Mouse (Mus musculus) hindbrain, embryonic 10.5 days (tissue): Measurements from ENCODE around the gene Chchd3. TPM values are rescaled to one million over a fixed set of nuclear protein-coding genes. Genes with fewer than 3 reads are reported as not detected.

ENCODE experiments used
- DNase-seq: peaks from one replicate; pipeline ENCODE4 v3.0.0-alpha.2; 2017; ENCODE audit warnings: low spot score
- H3K27ac ChIP-seq: fragments of 300-500 bp; sonication (generic); 2 replicates; pipeline ENCODE4 v1.5.1; 2016; ENCODE audit warnings: mild to moderate bottlenecking, moderate library complexity
- H3K27me3 ChIP-seq: fragments of 300-500 bp; sonication (generic); 2 replicates; pipeline ENCODE4 v1.6.1; 2016; ENCODE audit warnings: mild to moderate bottlenecking; ENCODE audit not compliant: poor library complexity, insufficient read depth, severe bottlenecking
- H3K36me3 ChIP-seq: fragments of 300-500 bp; sonication (generic); 2 replicates; pipeline ENCODE4 v1.6.1; 2016; ENCODE audit warnings: mild to moderate bottlenecking, moderate library complexity
- H3K4me1 ChIP-seq: fragments of 300-500 bp; sonication (generic); replicated peaks from 2 replicates; pipeline ENCODE4 v1.6.1; 2016; ENCODE audit warnings: mild to moderate bottlenecking
- H3K4me3 ChIP-seq: fragments of 300-500 bp; sonication (generic); 2 replicates; pipeline ENCODE4 v1.5.1; 2016; ENCODE audit warnings: mild to moderate bottlenecking, moderate library complexity
- H3K9me3 ChIP-seq: fragments of 300-500 bp; sonication (generic); 2 replicates; pipeline ENCODE4 v1.6.1; 2016; ENCODE audit warnings: mild to moderate bottlenecking, moderate library complexity
- WGBS: fragments of 180-500 bp; shearing (Covaris S2); methylation state at CpG from one replicate; pipeline ENCODE4 v1.1.7; 2016; 5-methylcytosine and 5-hydroxymethylcytosine counted together
- polyA plus RNA-seq: library from polyadenylated mRNA; unstranded; fragments of >200 nt; fragmentation: Nextera tagmentation; extraction: Ambion mirVana; gene quantifications from 2 replicates; pipeline ENCODE4 v1.2.1, GENCODE M21; 2016

The Chchd3 gene
- polyA plus RNA-seq, 1 experiment from 2014 or later: 131 TPM

DNA sequence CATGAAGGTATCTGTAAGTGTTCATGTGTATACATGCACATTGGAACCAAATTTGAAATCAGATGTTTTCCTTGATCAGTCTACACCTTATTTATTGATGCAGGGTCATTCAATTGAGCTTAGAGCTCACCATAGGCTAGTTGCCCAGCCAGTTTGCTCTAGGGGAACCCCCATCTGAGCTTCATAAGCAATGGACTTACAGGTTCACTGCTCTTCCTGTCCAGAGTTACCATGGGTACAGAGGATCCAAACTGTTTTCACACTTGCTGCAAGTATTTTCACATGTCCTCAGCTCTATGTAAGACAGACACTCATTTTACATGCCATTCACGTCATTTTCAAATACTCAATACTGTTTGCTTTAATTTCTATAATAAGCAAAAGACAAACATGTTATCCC is 66.2 kb downstream of the Chchd3 start:
- Histone ChIP-seq H3K4me1 (peaks cover 5% of the 10 kb centered on the region; the same call in 1 of the 2 replicates), H3K27ac (no peak overlapping the region), H3K4me3 (no peak overlapping the region), H3K9me3 (no peaks in the 10 kb centered on the region), H3K36me3 (no peaks in the 10 kb centered on the region), H3K27me3 (no peaks in the 10 kb centered on the region)
- 91% methylated on average over 1 of the region's 1 CpGs for WGBS
- DNase-seq: no peak

DNA sequence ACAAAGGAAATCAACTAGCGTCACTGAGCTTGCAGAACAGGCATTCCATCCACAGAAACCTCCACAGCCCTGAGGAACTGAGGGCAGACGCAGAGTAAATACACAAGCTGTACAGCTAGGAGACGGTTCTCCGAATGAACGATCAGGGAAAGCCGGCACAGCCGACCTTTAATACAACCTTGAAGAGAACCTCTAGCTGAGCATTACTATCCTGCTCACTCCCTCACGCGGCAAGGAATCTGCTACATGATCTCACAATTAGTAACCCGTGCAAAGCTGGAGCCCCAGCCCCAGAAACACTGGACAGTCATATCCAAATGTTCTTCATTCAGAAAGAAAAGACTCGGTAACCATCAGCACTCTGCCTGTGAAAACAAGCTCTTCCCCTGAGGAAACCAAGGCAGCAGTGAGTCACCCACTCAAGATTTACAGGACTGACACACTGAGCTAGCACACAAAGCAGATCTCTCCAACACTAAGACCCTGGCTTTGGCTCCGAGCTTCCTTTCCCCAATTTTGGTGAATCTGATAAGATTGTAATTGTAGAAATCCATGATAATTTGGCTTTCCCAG is 69.9 kb downstream of the Chchd3 start:
- Histone ChIP-seq H3K27me3 (no peaks in the 10 kb centered on the region), H3K36me3 (no peaks in the 10 kb centered on the region), H3K27ac (no peak overlapping the region), H3K4me1 (no peaks in the 10 kb centered on the region), H3K4me3 (no peak overlapping the region), H3K9me3 (no peaks in the 10 kb centered on the region)
- DNase-seq: no peak
- WGBS: 79% methylated on average over 12 of the region's 12 CpGs

DNA sequence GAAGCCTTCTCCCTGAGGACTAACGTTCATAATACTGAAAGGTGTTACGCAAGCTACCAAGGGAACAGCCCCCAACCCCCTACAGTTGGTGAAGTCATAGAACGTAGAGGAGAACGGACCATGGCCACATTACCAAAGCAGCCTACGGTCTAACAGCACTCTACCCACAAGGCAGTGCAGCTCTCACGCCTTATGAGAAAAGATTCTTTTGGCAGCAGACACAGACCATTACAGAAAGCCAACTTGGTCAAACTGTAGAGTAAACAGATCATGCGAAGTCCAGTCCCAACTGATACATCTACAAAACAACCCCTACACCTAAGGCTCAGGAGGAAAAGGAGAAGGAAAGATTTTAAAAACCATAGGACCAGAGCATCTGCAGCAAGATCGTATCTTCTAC is 71.5 kb downstream of the Chchd3 start:
- H3K9me3 ChIP-seq: no peaks in the 10 kb centered on the region
- H3K36me3 ChIP-seq: no peaks in the 10 kb centered on the region
- H3K4me3 ChIP-seq: no peak overlapping the region
- H3K27ac ChIP-seq: no peak overlapping the region
- H3K4me1 ChIP-seq: no peaks in the 10 kb centered on the region
- H3K27me3 ChIP-seq: no peaks in the 10 kb centered on the region
- DNase-seq: no peak
- WGBS: 95% methylated on average over 8 of the region's 8 CpGs

DNA sequence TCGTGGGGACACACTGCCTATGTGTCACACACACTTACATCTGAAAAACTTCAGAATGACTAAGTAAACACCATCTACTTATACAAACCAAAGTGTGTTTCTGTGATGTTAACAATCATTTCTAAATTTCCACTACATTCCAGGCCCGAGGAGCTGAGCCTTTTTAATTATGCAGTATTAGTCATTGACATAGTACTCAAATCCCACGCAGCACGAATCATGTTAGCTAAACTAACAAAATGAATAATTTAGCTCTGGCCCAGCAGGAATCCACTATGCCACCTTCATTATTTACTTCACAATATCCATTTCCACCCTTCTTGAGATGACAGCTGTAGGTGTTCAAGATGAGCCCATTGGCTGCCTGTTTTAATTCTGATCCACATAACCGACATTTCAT is 76.2 kb downstream of the Chchd3 start:
- no peak overlapping the region for H3K4me3 ChIP-seq
- no peaks in the 10 kb centered on the region for H3K27me3 ChIP-seq
- H3K9me3 ChIP-seq: no peaks in the 10 kb centered on the region
- WGBS: 88% methylated on average over 5 of the region's 5 CpGs
- 0 out of 2 replicates have a peak, but pooled peaks cover 8% of the 10 kb centered on the region for H3K4me1 ChIP-seq
- no peaks in the 10 kb centered on the region for H3K36me3 ChIP-seq
- DNase-seq: no peak
- no peak overlapping the region for H3K27ac ChIP-seq

DNA sequence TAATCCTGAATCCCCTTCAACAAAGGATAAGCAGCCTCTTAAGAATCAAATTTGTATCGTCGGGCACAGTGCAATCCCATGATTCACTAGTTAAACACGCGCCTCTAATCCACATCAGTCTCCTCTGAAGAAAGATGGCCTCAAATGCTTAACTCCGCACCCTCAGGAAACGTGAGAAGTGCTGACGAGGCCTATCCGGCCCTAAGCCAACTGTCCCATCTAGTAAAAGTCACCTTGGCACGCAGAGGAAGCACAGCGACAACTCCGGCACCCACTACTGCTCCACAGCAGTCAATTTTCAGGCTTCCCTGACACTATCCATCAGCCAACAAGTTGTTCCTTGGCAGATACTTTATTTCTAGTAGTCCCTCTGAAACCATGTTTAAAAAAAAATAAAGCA is 78.8 kb downstream of the Chchd3 start:
- Histone ChIP-seq H3K27me3 (no peaks in the 10 kb centered on the region), H3K4me1 (peaks cover 10% of the 10 kb centered on the region; the same call in 1 of the 2 replicates), H3K4me3 (no peak overlapping the region), H3K27ac (no peak overlapping the region), H3K36me3 (no peaks in the 10 kb centered on the region), H3K9me3 (no peaks in the 10 kb centered on the region)
- WGBS: 85% methylated on average over 11 of the region's 11 CpGs
- no peak for DNase-seq

DNA sequence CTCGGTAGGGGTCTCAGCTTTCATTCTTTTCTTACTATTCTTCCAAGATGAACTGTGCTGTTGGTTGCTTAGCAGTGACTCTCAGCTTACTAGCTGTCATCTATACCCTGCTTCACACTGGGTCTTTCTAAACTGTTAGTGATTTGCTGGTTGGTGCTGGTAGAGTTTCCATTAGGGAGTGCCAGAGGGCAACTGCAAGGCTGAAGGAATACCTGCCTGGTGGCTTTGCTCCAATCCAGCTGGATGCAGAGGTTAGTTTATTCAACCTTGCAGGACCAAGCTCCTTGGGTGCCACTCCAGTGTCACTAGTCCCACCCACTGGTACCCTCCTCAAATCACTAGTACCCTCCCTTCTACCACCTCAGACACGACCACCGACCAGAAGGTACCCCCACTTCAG is 81.2 kb downstream of the Chchd3 start:
- no peak for DNase-seq
- no peaks in the 10 kb centered on the region for H3K27me3 ChIP-seq
- WGBS: 92% methylated on average over 3 of the region's 3 CpGs
- H3K4me3 ChIP-seq: no peak overlapping the region
- H3K36me3 ChIP-seq: no peaks in the 10 kb centered on the region
- no peaks in the 10 kb centered on the region for H3K9me3 ChIP-seq
- peaks cover 10% of the 10 kb centered on the region; the same call in 1 of the 2 replicates for H3K4me1 ChIP-seq
- H3K27ac ChIP-seq: no peak overlapping the region

DNA sequence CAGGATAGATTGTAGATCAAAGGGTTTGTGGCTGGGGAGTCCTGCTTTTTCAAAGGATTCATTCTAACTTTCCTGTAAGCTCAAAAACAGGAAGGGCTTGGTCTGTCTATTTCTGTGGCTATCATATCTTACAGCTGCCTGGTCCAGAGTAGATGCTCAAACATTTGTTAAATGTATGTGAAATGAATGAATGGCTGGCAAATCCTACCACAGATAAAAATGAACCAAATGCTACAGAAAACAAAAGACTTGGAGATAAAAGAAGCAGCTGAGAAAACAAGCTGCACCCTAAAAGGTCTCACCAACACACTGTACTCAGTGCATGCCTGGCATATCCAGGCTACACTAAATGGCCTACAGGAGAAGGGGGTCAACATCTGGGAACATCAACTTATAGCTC is 88.1 kb downstream of the Chchd3 start:
- no peaks in the 10 kb centered on the region for H3K9me3 ChIP-seq
- H3K4me1 ChIP-seq: no peaks in the 10 kb centered on the region
- DNase-seq: no peak
- no peaks in the 10 kb centered on the region for H3K27me3 ChIP-seq
- H3K36me3 ChIP-seq: peaks cover 4% of the 10 kb centered on the region; the same call in 1 of the 2 replicates
- H3K27ac ChIP-seq: no peak overlapping the region
- H3K4me3 ChIP-seq: no peak overlapping the region

DNA sequence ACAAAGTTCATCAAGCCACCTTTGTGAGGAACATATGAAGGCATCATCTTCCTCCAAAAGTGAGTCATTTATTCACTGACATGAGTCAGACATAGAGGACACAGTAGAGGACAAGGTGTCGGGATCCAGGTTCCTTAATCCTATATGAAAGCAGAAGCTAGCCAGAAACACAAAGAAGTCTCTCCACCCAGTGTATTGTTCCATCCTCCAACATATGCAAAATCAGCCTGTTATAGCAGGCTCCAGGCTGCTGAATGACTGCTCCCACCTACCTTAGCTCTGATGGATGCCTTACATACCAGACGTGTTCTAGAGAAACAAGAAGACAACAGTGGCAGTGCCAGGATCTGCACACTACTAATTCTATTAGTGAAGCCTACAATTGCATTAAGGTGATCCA is 91.1 kb downstream of the Chchd3 start:
- Histone ChIP-seq H3K4me3 (no peak overlapping the region), H3K36me3 (peaks cover 4% of the 10 kb centered on the region; the same call in 1 of the 2 replicates), H3K9me3 (no peaks in the 10 kb centered on the region), H3K4me1 (0 out of 2 replicates have a peak, but pooled peaks cover 3% of the 10 kb centered on the region), H3K27ac (no peak overlapping the region), H3K27me3 (no peaks in the 10 kb centered on the region)
- no peak for DNase-seq
- 67% methylated on average over 2 of the region's 2 CpGs for WGBS

DNA sequence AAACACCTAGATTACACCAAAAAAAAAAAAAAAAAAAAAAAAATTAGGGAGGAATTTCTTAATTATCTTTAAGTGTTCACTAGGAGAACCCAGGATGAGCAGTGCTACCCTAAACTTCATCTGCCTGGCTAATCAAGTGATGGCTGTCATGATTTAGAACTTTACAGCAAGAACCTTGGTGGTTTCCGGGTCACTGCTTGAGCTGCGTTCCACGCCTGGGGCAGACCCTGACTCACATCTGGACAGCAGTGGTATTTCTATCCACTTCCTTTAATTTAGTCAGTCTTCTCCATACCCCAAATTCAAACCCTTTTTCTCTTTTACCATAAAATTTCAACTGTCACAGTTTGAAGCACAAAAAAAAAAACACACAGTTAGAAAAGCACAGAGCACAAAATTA is 98.0 kb downstream of the Chchd3 start:
- no peak for DNase-seq

DNA sequence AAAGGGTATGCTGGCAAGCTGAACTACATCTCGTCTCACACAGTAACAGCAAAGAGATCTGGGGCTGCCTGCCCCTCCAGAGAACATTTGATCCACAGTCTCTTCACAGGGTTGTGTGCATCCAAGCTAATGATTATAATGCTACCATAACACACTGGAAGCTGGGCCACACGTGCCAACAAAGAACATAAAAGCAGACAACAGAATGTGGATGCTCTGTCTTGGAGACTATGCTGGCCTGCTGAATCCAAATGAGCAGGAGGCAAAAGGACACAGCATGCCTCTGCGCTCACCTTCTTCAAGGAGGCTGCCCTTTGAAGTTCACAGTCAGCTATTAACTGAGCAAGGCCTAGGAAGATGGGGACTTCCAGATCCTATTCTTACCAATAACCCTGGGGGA is 98.6 kb downstream of the Chchd3 start:
- WGBS: 75% methylated on average over 3 of the region's 3 CpGs
- no peaks in the 10 kb centered on the region for H3K27me3 ChIP-seq
- no peaks in the 10 kb centered on the region for H3K9me3 ChIP-seq
- DNase-seq: no peak
- no peak overlapping the region for H3K4me3 ChIP-seq
- peaks cover 23% of the 10 kb centered on the region; the same call in 1 of the 2 replicates for H3K4me1 ChIP-seq
- H3K36me3 ChIP-seq: no peaks in the 10 kb centered on the region
- no peak overlapping the region for H3K27ac ChIP-seq

More for the DNA sequence above, 98.0 kb downstream of the Chchd3 start:
- peaks cover 23% of the 10 kb centered on the region; the same call in 1 of the 2 replicates for H3K4me1 ChIP-seq
- no peaks in the 10 kb centered on the region for H3K36me3 ChIP-seq
- WGBS: 41% methylated on average over 3 of the region's 3 CpGs
- H3K27me3 ChIP-seq: no peaks in the 10 kb centered on the region
- no peaks in the 10 kb centered on the region for H3K9me3 ChIP-seq
- no peak overlapping the region for H3K27ac ChIP-seq
- H3K4me3 ChIP-seq: no peak overlapping the region

DNA sequence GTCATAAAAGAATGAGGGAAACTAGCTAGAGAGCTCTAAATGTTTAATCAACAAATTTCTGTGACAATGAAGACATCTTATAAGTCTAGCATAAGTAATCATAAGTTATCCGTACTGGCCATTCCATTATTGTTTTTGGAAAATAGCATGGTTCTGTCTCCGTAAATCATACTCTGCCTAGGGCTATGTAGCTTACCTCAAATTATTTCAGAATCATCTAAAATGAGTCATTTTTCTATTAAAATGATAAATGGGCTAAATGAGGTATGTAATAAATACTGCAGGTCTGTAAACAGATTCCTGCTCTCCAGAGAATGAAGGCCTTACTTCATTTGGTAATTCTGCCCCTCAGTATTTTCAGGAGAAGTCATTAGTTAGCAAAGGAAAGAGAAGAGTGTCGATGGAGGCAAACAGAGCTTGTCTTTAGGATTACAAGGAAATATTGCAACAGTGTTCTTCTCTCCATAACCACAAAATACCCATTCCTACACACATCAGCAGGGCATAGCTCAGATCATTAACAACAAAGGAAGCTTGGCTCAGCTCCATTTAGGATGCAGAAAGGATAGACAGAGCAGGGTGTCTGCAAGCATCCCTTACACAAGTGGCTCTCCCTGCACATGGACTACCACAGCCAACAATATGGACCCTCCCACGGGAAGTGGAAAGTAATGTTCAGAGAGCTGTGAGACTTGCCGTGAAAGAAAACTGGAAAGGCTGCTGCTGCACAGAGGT is 100.1 kb downstream of the Chchd3 start:
- no peaks in the 10 kb centered on the region for H3K9me3 ChIP-seq
- 84% methylated on average over 5 of the region's 5 CpGs for WGBS
- no peak overlapping the region for H3K4me3 ChIP-seq
- H3K4me1 ChIP-seq: peaks cover 32% of the 10 kb centered on the region
- no peak overlapping the region for H3K27ac ChIP-seq
- DNase-seq: no peak
- no peaks in the 10 kb centered on the region for H3K27me3 ChIP-seq
- no peaks in the 10 kb centered on the region for H3K36me3 ChIP-seq

DNA sequence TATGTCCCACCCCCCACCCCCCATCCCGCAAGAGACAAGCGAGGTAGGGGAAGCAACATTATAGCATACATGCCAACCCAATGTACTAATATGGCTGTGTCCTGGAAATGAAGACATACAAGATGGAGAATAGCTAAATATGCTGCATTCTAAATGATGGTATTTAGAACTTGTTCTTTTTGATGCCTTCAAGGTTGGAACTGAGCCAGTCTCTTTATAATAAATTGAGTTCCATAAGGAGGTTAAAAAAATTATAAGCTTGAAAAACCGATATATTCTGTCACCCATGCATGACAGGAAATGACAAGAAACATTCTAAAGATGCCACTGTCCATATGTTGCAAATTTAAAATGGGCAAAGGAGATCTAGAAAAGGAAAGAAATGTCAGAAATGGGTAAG is 104.6 kb downstream of the Chchd3 start:
- 68% methylated on average over 3 of the region's 3 CpGs for WGBS
- Histone ChIP-seq H3K4me3 (no peak overlapping the region), H3K27me3 (no peaks in the 10 kb centered on the region), H3K36me3 (no peaks in the 10 kb centered on the region), H3K27ac (no peak overlapping the region), H3K9me3 (no peaks in the 10 kb centered on the region), H3K4me1 (peaks cover 21% of the 10 kb centered on the region)
- no peak for DNase-seq

DNA sequence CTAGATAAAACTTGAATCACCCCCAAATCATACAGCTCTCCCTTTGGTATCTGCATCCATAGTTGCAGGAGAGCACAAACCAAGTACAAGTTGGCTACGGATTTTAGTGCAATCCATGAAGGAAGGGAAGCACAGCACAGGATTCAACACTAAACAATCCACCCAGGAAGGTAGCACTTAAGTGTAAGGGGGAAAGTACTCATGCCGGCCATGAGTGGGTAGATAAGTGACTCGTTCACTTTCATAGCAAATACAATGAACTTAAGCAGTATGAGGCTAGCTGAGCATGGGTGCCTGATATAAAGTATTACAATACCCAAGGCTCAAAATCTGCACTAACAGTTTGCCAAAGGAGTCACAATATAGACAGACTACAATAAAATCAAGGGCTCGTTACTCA is 109.1 kb downstream of the Chchd3 start:
- 91% methylated on average over 4 of the region's 4 CpGs for WGBS
- H3K27ac ChIP-seq: no peak overlapping the region
- no peaks in the 10 kb centered on the region for H3K9me3 ChIP-seq
- no peaks in the 10 kb centered on the region for H3K36me3 ChIP-seq
- H3K4me1 ChIP-seq: peaks cover 25% of the 10 kb centered on the region
- H3K4me3 ChIP-seq: no peak overlapping the region
- no peak for DNase-seq
- H3K27me3 ChIP-seq: no peaks in the 10 kb centered on the region
